Mouse (Mus musculus) bone marrow, adult 2 months (tissue): ENCODE measurements around the gene Rab11fip2.

Source experiments
- CTCF ChIP-seq: fragments of 200-500 bp; IDR thresholded peaks from 2 replicates; pipeline ENCODE4 v1.5.1; 2011; ENCODE audit warnings: low read length, control low read depth; ENCODE audit not compliant: control insufficient read depth, insufficient read depth
- POLR2A ChIP-seq: fragments of 200-500 bp; IDR thresholded peaks from 2 replicates; pipeline ENCODE4 v1.6.1; 2011; ENCODE audit warnings: low read depth, mild to moderate bottlenecking, control low read depth, low read length, borderline replicate concordance; ENCODE audit not compliant: control insufficient read depth

DNA sequence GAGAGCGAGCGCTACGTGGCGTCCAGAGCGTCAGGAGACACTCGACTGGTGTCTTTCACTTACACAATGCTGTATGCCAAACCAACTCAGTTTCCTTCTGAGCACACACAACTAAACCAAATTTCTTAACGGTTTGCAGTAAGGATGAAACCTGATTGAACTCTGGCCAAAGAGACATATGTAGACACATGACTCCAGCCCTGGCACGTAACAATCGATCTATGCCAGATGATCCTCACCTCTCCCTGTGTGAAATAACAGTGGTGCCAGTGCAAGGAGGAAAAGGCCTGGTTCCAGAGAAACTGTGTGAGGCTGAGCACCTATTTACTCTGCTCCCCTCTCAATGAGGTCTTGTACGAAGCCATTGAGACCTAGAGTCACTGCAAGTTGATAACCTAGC lies 11.4 kb downstream of the Rab11fip2 start:
- TF ChIP-seq POLR2A (no peak), CTCF (no peak)
